Mouse (Mus musculus): ENCODE data around the gene Mtfp1. TPM values are rescaled to one million over a fixed set of nuclear protein-coding genes. Genes with fewer than 3 reads are reported as not detected.

Gene Mtfp1
- polyA plus RNA-seq, 1 experiment from 2014 or later: 5.7 TPM

DNA sequence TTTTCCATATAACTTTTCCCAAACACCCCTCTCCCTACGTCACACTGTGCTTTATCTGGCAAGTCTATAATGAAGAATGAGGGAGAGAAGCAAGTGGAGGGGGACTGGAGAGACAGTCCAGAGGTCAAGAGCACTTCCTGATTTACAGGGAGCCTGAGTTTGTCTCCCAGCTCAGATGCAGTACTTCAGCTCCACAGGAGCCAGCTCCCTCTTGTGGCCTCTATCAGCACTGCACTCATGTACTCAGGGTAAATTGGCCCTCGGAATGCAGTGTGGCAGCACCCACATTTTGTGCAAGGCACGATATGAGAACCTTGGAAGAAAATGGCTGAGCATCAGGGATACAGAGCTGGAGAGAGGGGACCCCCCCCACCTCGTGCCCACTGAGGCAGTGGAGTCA is 15.0 kb downstream of the Mtfp1 start:
- H3K9me3 ChIP-seq (ENCODE audit: control insufficient read depth, low read length): no peaks in the 10 kb centered on the region
- H3K36me3 ChIP-seq (ENCODE audit: control insufficient read depth, insufficient read depth, low read length): no peaks in the 10 kb centered on the region
- H3K27ac ChIP-seq (ENCODE audit: low read depth, low read length): no peak overlapping the region
- WGBS: 17% methylated on average over 4 of the region's 4 CpGs
- no peak overlapping the region for H3K9ac ChIP-seq (ENCODE audit: low read depth, low read length)
- H3K4me2 ChIP-seq (replicated peaks; ENCODE audit: low read depth, low read length): no peak overlapping the region
- no peaks in the 10 kb centered on the region for H3K27me3 ChIP-seq (ENCODE audit: control insufficient read depth, insufficient read depth, low read length)
- no peak; the same call in 1 of the 2 replicates for ATAC-seq (ENCODE audit: low FRiP score)
- H3K4me1 ChIP-seq (replicated peaks; ENCODE audit: control insufficient read depth, insufficient read depth, low read length): no peaks in the 10 kb centered on the region
- no peak overlapping the region for H3K4me3 ChIP-seq (ENCODE audit: low read depth, low read length)
- peak; percentile 79 for DNase-seq (ENCODE audit: low spot score)

DNA sequence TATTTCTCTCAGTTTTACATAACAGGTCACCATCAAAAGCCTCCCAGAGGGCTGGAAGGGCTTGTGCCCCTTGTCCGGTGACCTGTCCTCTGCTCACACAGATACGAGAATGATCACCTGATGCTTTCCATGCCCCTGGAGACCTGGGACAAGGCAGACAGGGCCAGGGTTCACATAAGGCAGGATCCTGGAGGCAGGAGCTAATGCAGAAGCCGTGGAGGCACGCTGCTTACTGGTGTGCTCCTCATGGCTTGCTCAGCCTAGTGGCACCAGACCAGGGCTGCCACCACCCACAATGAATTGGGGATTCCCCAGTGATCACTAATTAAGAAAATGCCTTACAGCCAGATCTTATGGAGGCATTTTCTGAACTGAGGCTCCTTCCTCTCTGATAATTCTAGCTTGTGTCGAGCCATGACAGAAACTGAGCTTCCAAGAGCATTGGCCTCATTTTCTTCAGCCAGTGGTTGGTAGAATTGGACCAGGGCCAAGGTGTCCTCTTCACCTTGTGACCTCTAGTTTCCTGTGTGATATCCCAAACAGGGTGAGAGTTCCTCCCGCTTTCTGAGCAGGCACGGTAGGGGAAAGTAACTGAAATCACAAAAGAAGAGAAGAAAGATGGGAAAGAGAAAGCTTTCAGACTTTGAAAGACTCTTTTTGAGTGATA is 16.8 kb downstream of the Mtfp1 start:
- Histone ChIP-seq H3K36me3 (ENCODE audit: control insufficient read depth, insufficient read depth, low read length) (no peaks in the 10 kb centered on the region), H3K4me1 (replicated peaks; ENCODE audit: control insufficient read depth, insufficient read depth, low read length) (no peaks in the 10 kb centered on the region), H3K4me3 (ENCODE audit: low read depth, low read length) (no peak overlapping the region), H3K9me3 (ENCODE audit: control insufficient read depth, low read length) (no peaks in the 10 kb centered on the region), H3K27me3 (ENCODE audit: control insufficient read depth, insufficient read depth, low read length) (no peaks in the 10 kb centered on the region), H3K9ac (ENCODE audit: low read depth, low read length) (no peak overlapping the region), H3K27ac (ENCODE audit: low read depth, low read length) (no peak overlapping the region), H3K4me2 (replicated peaks; ENCODE audit: low read depth, low read length) (no peak overlapping the region)
- DNase-seq (ENCODE audit: low spot score): no peak
- no peak for ATAC-seq (ENCODE audit: low FRiP score)
- 87% methylated on average over 7 of the region's 7 CpGs for WGBS

DNA sequence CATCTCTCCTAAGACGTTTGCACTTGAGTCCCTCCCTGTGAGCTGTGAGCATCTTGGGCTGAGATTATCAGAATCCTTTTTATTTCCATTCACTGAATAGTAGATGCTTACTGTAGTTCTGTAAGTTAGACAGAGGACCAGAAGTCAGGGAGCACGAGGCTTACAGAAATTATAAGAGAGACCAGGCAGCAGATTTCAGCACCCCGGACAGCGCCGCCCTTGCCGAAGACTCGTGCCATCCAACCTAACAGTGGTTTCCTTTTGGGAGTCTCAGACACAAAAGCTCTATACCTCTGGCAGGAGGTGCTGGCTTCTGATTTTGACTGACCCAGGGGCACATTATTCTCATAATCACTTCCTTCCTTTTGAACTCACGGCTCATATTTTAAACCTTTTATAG is 18.6 kb downstream of the Mtfp1 start:
- no peaks in the 10 kb centered on the region for H3K4me1 ChIP-seq (replicated peaks; ENCODE audit: control insufficient read depth, insufficient read depth, low read length)
- no peak overlapping the region for H3K27ac ChIP-seq (ENCODE audit: low read depth, low read length)
- DNase-seq (ENCODE audit: low spot score) (peak; percentile 72), ATAC-seq (ENCODE audit: low FRiP score) (no peak)
- H3K4me3 ChIP-seq (ENCODE audit: low read depth, low read length): no peak overlapping the region
- no peaks in the 10 kb centered on the region for H3K9me3 ChIP-seq (ENCODE audit: control insufficient read depth, low read length)
- H3K27me3 ChIP-seq (ENCODE audit: control insufficient read depth, insufficient read depth, low read length): no peaks in the 10 kb centered on the region
- no peak overlapping the region for H3K4me2 ChIP-seq (replicated peaks; ENCODE audit: low read depth, low read length)
- WGBS: 12% methylated on average over 8 of the region's 8 CpGs
- no peak overlapping the region for H3K9ac ChIP-seq (ENCODE audit: low read depth, low read length)
- no peaks in the 10 kb centered on the region for H3K36me3 ChIP-seq (ENCODE audit: control insufficient read depth, insufficient read depth, low read length)

DNA sequence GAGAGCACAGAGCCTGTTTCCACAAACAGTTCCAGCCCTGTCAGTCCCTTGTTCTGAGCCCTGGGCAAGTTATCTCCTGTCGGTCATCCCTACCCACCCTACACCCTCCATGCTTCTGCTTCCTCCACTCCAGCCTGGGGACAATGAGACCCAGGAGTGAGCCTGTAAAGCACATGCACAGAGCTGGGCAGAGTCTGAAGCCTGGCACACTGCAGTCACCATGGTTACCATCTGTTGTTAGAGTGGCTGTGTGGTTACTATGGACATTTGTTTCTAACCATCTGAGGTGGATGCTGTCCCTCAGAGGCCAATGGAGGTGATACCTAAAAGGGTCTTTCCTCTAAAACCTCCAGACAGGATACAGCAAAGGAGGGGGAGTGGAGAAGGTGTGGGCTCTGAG is 25.6 kb downstream of the Mtfp1 start:
- H3K4me3 ChIP-seq (ENCODE audit: low read depth, low read length): no peak overlapping the region
- no peaks in the 10 kb centered on the region for H3K9me3 ChIP-seq (ENCODE audit: control insufficient read depth, low read length)
- no peak overlapping the region for H3K9ac ChIP-seq (ENCODE audit: low read depth, low read length)
- H3K27me3 ChIP-seq (ENCODE audit: control insufficient read depth, insufficient read depth, low read length): no peaks in the 10 kb centered on the region
- H3K27ac ChIP-seq (ENCODE audit: low read depth, low read length): no peak overlapping the region
- no peak for DNase-seq (ENCODE audit: low spot score)
- ATAC-seq (ENCODE audit: low FRiP score): no peak
- H3K36me3 ChIP-seq (ENCODE audit: control insufficient read depth, insufficient read depth, low read length): no peaks in the 10 kb centered on the region
- WGBS: 85% methylated on average over 1 of the region's 1 CpGs
- no peak overlapping the region for H3K4me2 ChIP-seq (replicated peaks; ENCODE audit: low read depth, low read length)
- no peaks in the 10 kb centered on the region for H3K4me1 ChIP-seq (replicated peaks; ENCODE audit: control insufficient read depth, insufficient read depth, low read length)

DNA sequence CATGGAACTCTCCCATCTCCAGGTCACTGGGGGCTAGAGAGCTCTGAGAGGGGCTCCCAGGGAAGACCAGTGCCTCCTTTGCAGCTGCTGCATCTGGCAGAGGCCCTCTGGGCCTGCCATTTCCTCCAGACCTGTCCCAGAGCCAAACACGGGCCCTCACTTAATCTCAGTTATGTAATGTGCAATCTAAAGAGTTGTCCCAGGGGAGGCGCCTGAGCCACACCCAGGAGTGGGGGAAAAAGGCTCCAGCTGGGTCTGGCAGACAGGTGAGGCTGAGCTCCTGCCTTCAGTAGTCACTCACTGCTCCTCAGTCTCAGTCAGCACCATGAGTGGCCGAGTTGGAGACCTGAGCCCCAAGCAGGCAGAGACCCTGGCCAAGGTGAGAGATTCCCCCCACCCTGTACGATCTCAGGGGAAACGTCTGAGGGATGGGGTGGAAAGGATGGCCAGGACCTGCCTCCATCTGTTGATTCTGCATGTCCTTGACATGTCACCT is 30.6 kb downstream of the Mtfp1 start, which contains the start of gene Sec14l3:
TSS of gene Sec14l3 (plus strand) at position 215 of the 496 bp plus-strand sequence.
- Histone ChIP-seq H3K4me2 (replicated peaks; ENCODE audit: low read depth, low read length) (no peak within 1 kb of the TSS), H3K9ac (ENCODE audit: low read depth, low read length) (no peak within 1 kb of the TSS), H3K4me3 (ENCODE audit: low read depth, low read length) (no peak within 1 kb of the TSS), H3K9me3 (ENCODE audit: control insufficient read depth, low read length) (no peaks in the 10 kb centered on the region), H3K27me3 (ENCODE audit: control insufficient read depth, insufficient read depth, low read length) (no peaks in the 10 kb centered on the region), H3K4me1 (replicated peaks; ENCODE audit: control insufficient read depth, insufficient read depth, low read length) (no peaks in the 10 kb centered on the region), H3K36me3 (ENCODE audit: control insufficient read depth, insufficient read depth, low read length) (no peaks in the 10 kb centered on the region), H3K27ac (ENCODE audit: low read depth, low read length) (no peak within 1 kb of the TSS)
- 70% methylated on average over 5 of the region's 5 CpGs for WGBS
- no peak for DNase-seq (ENCODE audit: low spot score)
- no peak for ATAC-seq (ENCODE audit: low FRiP score)

DNA sequence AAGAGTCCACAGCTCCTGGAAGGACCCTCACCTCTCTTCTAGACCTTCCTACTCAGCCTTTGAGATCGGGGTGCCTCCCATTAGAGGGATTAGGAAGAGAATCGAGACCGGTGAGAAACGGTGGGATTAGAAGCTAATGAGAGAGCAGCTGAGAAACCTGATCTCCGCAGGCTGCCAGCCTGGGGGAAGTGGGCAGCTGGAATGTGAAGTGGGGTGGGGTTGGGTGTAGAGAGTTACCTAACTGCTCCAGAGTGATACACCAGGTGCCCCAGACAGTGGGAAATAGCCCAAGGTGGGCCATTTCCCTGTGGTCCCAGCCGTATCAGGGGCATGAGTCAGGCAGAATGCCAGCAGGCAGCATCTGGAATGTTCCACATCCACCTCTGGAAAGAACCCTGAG is 32.3 kb downstream of the Mtfp1 start:
- no peak for ATAC-seq (ENCODE audit: low FRiP score)
- 66% methylated on average over 6 of the region's 6 CpGs for WGBS
- H3K27me3 ChIP-seq (ENCODE audit: control insufficient read depth, insufficient read depth, low read length): no peaks in the 10 kb centered on the region
- H3K9me3 ChIP-seq (ENCODE audit: control insufficient read depth, low read length): no peaks in the 10 kb centered on the region
- H3K4me3 ChIP-seq (ENCODE audit: low read depth, low read length): no peak overlapping the region
- no peak overlapping the region for H3K9ac ChIP-seq (ENCODE audit: low read depth, low read length)
- no peak overlapping the region for H3K27ac ChIP-seq (ENCODE audit: low read depth, low read length)
- no peak for DNase-seq (ENCODE audit: low spot score)
- no peaks in the 10 kb centered on the region for H3K4me1 ChIP-seq (replicated peaks; ENCODE audit: control insufficient read depth, insufficient read depth, low read length)
- H3K4me2 ChIP-seq (replicated peaks; ENCODE audit: low read depth, low read length): no peak overlapping the region
- no peaks in the 10 kb centered on the region for H3K36me3 ChIP-seq (ENCODE audit: control insufficient read depth, insufficient read depth, low read length)

DNA sequence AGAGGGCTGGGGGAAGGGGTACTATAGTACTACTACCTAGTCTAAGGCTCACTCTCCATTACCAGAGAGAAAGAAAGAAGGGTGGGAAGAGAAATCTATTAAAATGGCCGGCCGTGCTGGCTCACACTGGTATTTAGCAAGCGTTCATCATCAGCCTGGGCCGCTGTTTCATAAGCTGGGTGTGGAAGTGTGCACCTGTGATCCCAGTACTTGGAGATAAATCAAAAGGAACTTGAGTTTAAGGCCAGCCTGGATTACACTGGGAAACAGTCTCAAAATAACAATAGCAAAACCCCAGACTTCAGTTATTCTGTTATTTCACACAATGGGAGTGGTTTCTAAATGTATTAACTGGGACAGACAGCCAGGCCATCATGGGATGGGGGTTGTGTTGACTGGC is 32.7 kb downstream of the Mtfp1 start:
- no peak overlapping the region for H3K9ac ChIP-seq (ENCODE audit: low read depth, low read length)
- no peak for ATAC-seq (ENCODE audit: low FRiP score)
- no peaks in the 10 kb centered on the region for H3K27me3 ChIP-seq (ENCODE audit: control insufficient read depth, insufficient read depth, low read length)
- no peak overlapping the region for H3K27ac ChIP-seq (ENCODE audit: low read depth, low read length)
- 96% methylated on average over 4 of the region's 4 CpGs for WGBS
- no peaks in the 10 kb centered on the region for H3K36me3 ChIP-seq (ENCODE audit: control insufficient read depth, insufficient read depth, low read length)
- no peaks in the 10 kb centered on the region for H3K4me1 ChIP-seq (replicated peaks; ENCODE audit: control insufficient read depth, insufficient read depth, low read length)
- DNase-seq (ENCODE audit: low spot score): no peak
- H3K4me2 ChIP-seq (replicated peaks; ENCODE audit: low read depth, low read length): no peak overlapping the region
- H3K9me3 ChIP-seq (ENCODE audit: control insufficient read depth, low read length): no peaks in the 10 kb centered on the region
- no peak overlapping the region for H3K4me3 ChIP-seq (ENCODE audit: low read depth, low read length)

DNA sequence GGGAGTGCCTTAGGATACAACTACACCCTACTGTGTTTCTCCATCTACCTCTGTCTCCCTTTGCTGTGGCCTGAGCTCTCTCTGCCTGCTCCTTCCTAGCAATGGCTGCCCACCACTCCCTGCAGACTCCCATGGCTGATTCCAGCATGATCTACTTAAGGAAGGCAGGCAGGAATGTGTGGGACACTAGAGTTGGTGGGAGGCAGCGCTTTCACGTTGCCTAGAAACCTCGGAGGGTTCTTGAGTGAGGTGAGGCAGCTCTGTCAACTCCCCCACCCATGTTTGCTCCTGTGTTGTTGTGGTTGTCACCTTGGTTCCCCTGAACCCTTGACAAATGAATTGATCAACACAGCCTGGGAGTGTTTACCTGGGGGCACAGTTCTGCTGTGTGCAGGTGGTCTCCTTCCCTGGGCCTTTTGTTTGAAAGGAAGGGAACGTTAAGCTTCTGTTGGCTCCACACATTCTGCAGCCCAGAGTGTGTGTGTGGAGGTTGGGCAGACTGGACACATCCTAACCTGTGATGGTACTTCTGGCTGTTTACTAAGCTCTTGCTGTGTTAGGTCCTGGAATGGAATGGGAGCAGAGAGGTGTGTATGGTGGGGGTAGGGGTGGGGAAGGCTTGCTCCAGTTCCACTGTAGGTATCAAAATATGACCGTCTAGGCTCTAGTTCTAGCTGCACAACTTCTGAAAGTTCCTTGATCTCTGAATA is 34.2 kb downstream of the Mtfp1 start:
- 78% methylated on average over 5 of the region's 5 CpGs for WGBS
- H3K27ac ChIP-seq (ENCODE audit: low read depth, low read length): no peak overlapping the region
- no peak overlapping the region for H3K4me3 ChIP-seq (ENCODE audit: low read depth, low read length)
- H3K9ac ChIP-seq (ENCODE audit: low read depth, low read length): no peak overlapping the region
- ATAC-seq (ENCODE audit: low FRiP score): no peak
- H3K27me3 ChIP-seq (ENCODE audit: control insufficient read depth, insufficient read depth, low read length): no peaks in the 10 kb centered on the region
- H3K9me3 ChIP-seq (ENCODE audit: control insufficient read depth, low read length): no peaks in the 10 kb centered on the region
- no peak overlapping the region for H3K4me2 ChIP-seq (replicated peaks; ENCODE audit: low read depth, low read length)
- no peaks in the 10 kb centered on the region for H3K4me1 ChIP-seq (replicated peaks; ENCODE audit: control insufficient read depth, insufficient read depth, low read length)
- H3K36me3 ChIP-seq (ENCODE audit: control insufficient read depth, insufficient read depth, low read length): no peaks in the 10 kb centered on the region
- DNase-seq (ENCODE audit: low spot score): no peak

DNA sequence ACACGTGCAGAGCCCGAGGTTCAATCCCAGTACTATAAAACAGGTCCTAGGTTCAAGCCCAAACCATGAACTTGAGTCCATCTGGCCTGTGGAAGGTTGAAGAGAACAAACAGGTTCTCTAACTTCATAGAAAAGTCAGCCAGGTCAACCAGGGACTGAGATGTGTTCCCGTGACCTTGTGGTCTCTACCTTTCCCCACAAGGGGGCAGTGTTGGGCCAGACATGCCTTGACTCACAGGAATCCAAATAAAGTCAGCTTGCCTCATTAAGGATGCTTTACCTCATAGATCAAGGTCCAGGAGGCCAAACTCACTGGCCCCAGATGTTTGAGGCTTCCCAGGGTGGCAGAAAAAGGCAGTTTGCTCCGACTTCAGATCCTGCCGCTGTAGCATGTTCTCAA is 41.7 kb downstream of the Mtfp1 start:
- no peaks in the 10 kb centered on the region for H3K27me3 ChIP-seq (ENCODE audit: control insufficient read depth, insufficient read depth, low read length)
- 16% methylated on average over 5 of the region's 5 CpGs for WGBS
- H3K4me2 ChIP-seq (replicated peaks; ENCODE audit: low read depth, low read length): no peak overlapping the region
- H3K9ac ChIP-seq (ENCODE audit: low read depth, low read length): no peak overlapping the region
- no peak overlapping the region for H3K4me3 ChIP-seq (ENCODE audit: low read depth, low read length)
- H3K27ac ChIP-seq (ENCODE audit: low read depth, low read length): no peak overlapping the region
- DNase-seq (ENCODE audit: low spot score) (peak; percentile 88), ATAC-seq (ENCODE audit: low FRiP score) (no peak)
- no peaks in the 10 kb centered on the region for H3K36me3 ChIP-seq (ENCODE audit: control insufficient read depth, insufficient read depth, low read length)
- no peaks in the 10 kb centered on the region for H3K9me3 ChIP-seq (ENCODE audit: control insufficient read depth, low read length)
- no peaks in the 10 kb centered on the region for H3K4me1 ChIP-seq (replicated peaks; ENCODE audit: control insufficient read depth, insufficient read depth, low read length)

Data from hindbrain, embryonic 11.5 days (tissue).